Mouse (Mus musculus) MEL (cell line): ENCODE results near the gene Htr7. TPM values are rescaled to one million over a fixed set of nuclear protein-coding genes. Genes with fewer than 3 reads are reported as not detected.

Experiments
- DNase-seq: peaks from one replicate; pipeline ENCODE4 v3.0.0; 2011; ENCODE audit warnings: low read depth, low spot score
- H3K27ac ChIP-seq: 2 replicates; pipeline ENCODE4 v1.5.1; 2012; ENCODE audit warnings: low read depth, mild to moderate bottlenecking, control low read depth, low read length, moderate library complexity; ENCODE audit not compliant: control insufficient read depth
- H3K27me3 ChIP-seq, 2 experiments: fragments of 150-350 bp in 1 of 2; sonication (generic) in 1 of 2; 2 replicates each; pipeline ENCODE4 v1.6.1; 2012; ENCODE audit warnings: low read length in 2 of 2, mild to moderate bottlenecking in 2 of 2, improper control_type of control experiment in 1 of 2, moderate library complexity in 1 of 2; ENCODE audit not compliant: insufficient read depth in 2 of 2, control insufficient read depth in 1 of 2
- H3K36me3 ChIP-seq, 2 experiments: 2 replicates each; pipeline ENCODE4 v1.6.1; 2012 to 2014; ENCODE audit warnings: low read length in 2 of 2, improper control_type of control experiment in 1 of 2, inconsistent platforms in 1 of 2, mild to moderate bottlenecking in 1 of 2; ENCODE audit not compliant: insufficient read depth in 2 of 2, control insufficient read depth in 1 of 2
- H3K4me1 ChIP-seq, 2 experiments: fragments of 150-350 bp in 1 of 2; sonication (generic) in 1 of 2; 2 replicates each; pipeline ENCODE4 v1.6.1; 2012; ENCODE audit warnings: low read length in 2 of 2, improper control_type of control experiment in 1 of 2, mild to moderate bottlenecking in 1 of 2; ENCODE audit not compliant: insufficient read depth in 2 of 2, control insufficient read depth in 1 of 2
- H3K4me3 ChIP-seq, 2 experiments: fragments of 150-350 bp in 1 of 2; sonication (generic) in 1 of 2; 2 replicates each; pipeline ENCODE4 v1.5.1; 2012; ENCODE audit warnings: low read depth in 2 of 2, low read length in 2 of 2, mild to moderate bottlenecking in 2 of 2, moderate library complexity in 2 of 2, control low read depth in 1 of 2, improper control_type of control experiment in 1 of 2; ENCODE audit not compliant: control insufficient read depth in 1 of 2, insufficient read depth in 1 of 2
- H3K79me2 ChIP-seq: 2 replicates; pipeline ENCODE4 v1.6.1; 2012; ENCODE audit warnings: mild to moderate bottlenecking, low read length, moderate library complexity; ENCODE audit not compliant: control insufficient read depth, poor library complexity, insufficient read depth
- H3K9ac ChIP-seq: 2 replicates; pipeline ENCODE4 v1.6.1; 2012; ENCODE audit warnings: low read depth, mild to moderate bottlenecking, control low read depth, low read length, moderate library complexity; ENCODE audit not compliant: control insufficient read depth, poor library complexity, severe bottlenecking
- H3K9me3 ChIP-seq: fragments of 150-350 bp; sonication (generic); replicated peaks from 2 replicates; pipeline ENCODE4 v1.6.1; 2012; ENCODE audit warnings: mild to moderate bottlenecking, low read length, improper control_type of control experiment, moderate library complexity; ENCODE audit not compliant: insufficient read depth
- BHLHE40 ChIP-seq: IDR thresholded peaks from 2 replicates; pipeline ENCODE4 v1.6.1; 2012; ENCODE audit warnings: low read depth, mild to moderate bottlenecking, inconsistent platforms, low read length, improper control_type of control experiment, borderline replicate concordance
- CTCF ChIP-seq, 3 experiments: IDR thresholded peaks in 2 of 3; conservative IDR thresholded peaks in 1 of 3; 2 replicates each; pipeline ENCODE4 v1.5.1; 2011 to 2012; ENCODE audit warnings: low read length in 3 of 3, low read depth in 2 of 3, mild to moderate bottlenecking in 2 of 3, improper control_type of control experiment in 1 of 3, inconsistent platforms in 1 of 3, mixed read lengths in 1 of 3, moderate library complexity in 1 of 3; ENCODE audit not compliant: control insufficient read depth in 1 of 3, insufficient read depth in 1 of 3, poor library complexity in 1 of 3, severe bottlenecking in 1 of 3
- E2F4 ChIP-seq: IDR thresholded peaks from 2 replicates; pipeline ENCODE4 v1.6.1; 2011; ENCODE audit warnings: low read depth, low read length, improper control_type of control experiment, borderline replicate concordance
- ELF1 ChIP-seq: IDR thresholded peaks from 2 replicates; pipeline ENCODE4 v1.6.1; 2014; ENCODE audit warnings: low read depth, mild to moderate bottlenecking, inconsistent platforms, low read length, improper control_type of control experiment, moderate library complexity
- EP300 ChIP-seq, 2 experiments: IDR thresholded peaks; 2 replicates each; pipeline ENCODE4 v1.6.1; 2011; ENCODE audit warnings: improper control_type of control experiment in 2 of 2, low read length in 2 of 2, low read depth in 1 of 2, mild to moderate bottlenecking in 1 of 2
- GATA1 ChIP-seq: IDR thresholded peaks from 2 replicates; pipeline ENCODE4 v1.6.1; 2011; ENCODE audit warnings: low read depth, low read length, improper control_type of control experiment
- JUND ChIP-seq: IDR thresholded peaks from 2 replicates; pipeline ENCODE4 v1.6.1; 2011; ENCODE audit warnings: low read depth, mild to moderate bottlenecking, improper control_type of control experiment, low read length
- MAX ChIP-seq: IDR thresholded peaks from 2 replicates; pipeline ENCODE4 v1.6.1; 2011; ENCODE audit warnings: low read length, improper control_type of control experiment
- MAZ ChIP-seq: IDR thresholded peaks from 2 replicates; pipeline ENCODE4 v1.6.1; 2012; ENCODE audit warnings: low read depth, mild to moderate bottlenecking, inconsistent platforms, low read length, improper control_type of control experiment
- MEF2A ChIP-seq: IDR thresholded peaks from 2 replicates; pipeline ENCODE4 v1.6.1; 2014; ENCODE audit warnings: low read depth, mild to moderate bottlenecking, inconsistent platforms, low read length, improper control_type of control experiment; ENCODE audit not compliant: poor library complexity, insufficient replicate concordance, severe bottlenecking; ENCODE audit errors: extremely low read depth
- MXI1 ChIP-seq: IDR thresholded peaks from 2 replicates; pipeline ENCODE4 v1.6.1; 2011; ENCODE audit warnings: mild to moderate bottlenecking, low read depth, low read length, improper control_type of control experiment
- NELFE ChIP-seq: IDR thresholded peaks from 2 replicates; pipeline ENCODE4 v1.6.1; 2011; ENCODE audit warnings: low read depth, low read length, improper control_type of control experiment
- NRF1 ChIP-seq: IDR thresholded peaks from 2 replicates; pipeline ENCODE4 v1.6.1; 2014; ENCODE audit warnings: low read depth, mild to moderate bottlenecking, inconsistent platforms, low read length, improper control_type of control experiment, moderate library complexity; ENCODE audit not compliant: poor library complexity, insufficient read depth, severe bottlenecking
- POLR2A ChIP-seq, 2 experiments: IDR thresholded peaks; 2 replicates each; pipeline ENCODE4 v1.6.1; 2011 to 2012; ENCODE audit warnings: low read length in 2 of 2, mild to moderate bottlenecking in 2 of 2, control low read depth in 1 of 2, improper control_type of control experiment in 1 of 2, low read depth in 1 of 2, moderate library complexity in 1 of 2; ENCODE audit not compliant: control insufficient read depth in 1 of 2, insufficient read depth in 1 of 2, poor library complexity in 1 of 2
- POLR2AphosphoS2 ChIP-seq: IDR thresholded peaks from 2 replicates; pipeline ENCODE4 v1.6.1; 2011; ENCODE audit warnings: low read length, improper control_type of control experiment
- POLR2AphosphoS5 ChIP-seq: IDR thresholded peaks from 2 replicates; pipeline ENCODE4 v1.6.1; 2012; ENCODE audit warnings: low read depth, borderline replicate concordance, mild to moderate bottlenecking, inconsistent platforms, low read length, moderate library complexity, mixed read lengths
- RAD21 ChIP-seq: IDR thresholded peaks from 2 replicates; pipeline ENCODE4 v1.6.1; 2011; ENCODE audit warnings: mild to moderate bottlenecking, low read depth, low read length, improper control_type of control experiment
- SIN3A ChIP-seq: IDR thresholded peaks from 2 replicates; pipeline ENCODE4 v1.6.1; 2012; ENCODE audit warnings: low read length, improper control_type of control experiment, inconsistent platforms
- SMC3 ChIP-seq: IDR thresholded peaks from 2 replicates; pipeline ENCODE4 v1.6.1; 2011; ENCODE audit warnings: low read depth, low read length, improper control_type of control experiment
- UBTF ChIP-seq: IDR thresholded peaks from 2 replicates; pipeline ENCODE4 v1.6.1; 2012; ENCODE audit warnings: low read depth, mild to moderate bottlenecking, inconsistent platforms, low read length, improper control_type of control experiment, moderate library complexity, borderline replicate concordance; ENCODE audit not compliant: insufficient read depth
- USF2 ChIP-seq, 2 experiments: IDR thresholded peaks; 2 replicates each; pipeline ENCODE4 v1.6.1; 2011 to 2012; ENCODE audit warnings: improper control_type of control experiment in 2 of 2, low read length in 2 of 2, borderline replicate concordance in 1 of 2, inconsistent platforms in 1 of 2, low read depth in 1 of 2, mild to moderate bottlenecking in 1 of 2; ENCODE audit not compliant: insufficient read depth in 1 of 2
- ZC3H11A ChIP-seq: IDR thresholded peaks from 2 replicates; pipeline ENCODE4 v1.6.1; 2012; ENCODE audit warnings: low read depth, mild to moderate bottlenecking, inconsistent platforms, low read length, improper control_type of control experiment
- ZNF384 ChIP-seq: IDR thresholded peaks from 2 replicates; pipeline ENCODE4 v1.6.1; 2012; ENCODE audit warnings: low read depth, mild to moderate bottlenecking, inconsistent platforms, low read length, improper control_type of control experiment
- polyA plus RNA-seq, 2 experiments: library from polyadenylated mRNA; stranded (reverse) in 1 of 2; unstranded in 1 of 2; fragments of >175 nt in 1 of 2; fragments of >200 nt in 1 of 2; gene quantifications; 2 replicates each; pipeline versions ENCODE4 v1.2.1 to v1.2.4; 2012; ENCODE audit warnings: low replicate concordance in 2 of 2, low read depth in 1 of 2; ENCODE audit not compliant: insufficient read length in 2 of 2, insufficient read depth in 1 of 2, missing spikeins in 1 of 2
- total RNA-seq: library from RNA; depleted of rRNA; stranded (reverse); fragments of 300-350 nt; gene quantifications from 2 replicates; pipeline ENCODE4 v1.2.3, GENCODE M21; 2012

Htr7 gene
- total and polyA plus RNA-seq, 3 experiments = not detected

- no peak overlapping the region for H3K9ac ChIP-seq
- DNase-seq = peak; percentile 19
- no peak overlapping the region for H3K4me3 ChIP-seq
- no peak for TF ChIP-seq POLR2AphosphoS5
- TF ChIP-seq MAZ = no peak
- peak; percentile 45 for TF ChIP-seq RAD21
- TF ChIP-seq POLR2AphosphoS2 = no peak
- TF ChIP-seq NELFE = no peak
- TF ChIP-seq ZC3H11A = 0 out of 2 replicates have a peak, but pooled peaks have one; percentile 14
- peak; percentile 59 for TF ChIP-seq SMC3
- peak; percentile 19 to 51 (median 37); a peak in 4 of 6 replicates for TF ChIP-seq CTCF (IDR thresholded peaks at IDR 0.05 in 2 of 3, conservative IDR thresholded peaks at IDR 0.05 in 1 of 3; ENCODE audit: control insufficient read depth in 1 of 3, insufficient read depth in 1 of 3, low read depth in 2 of 3, low read length in 3 of 3, poor library complexity in 1 of 3, severe bottlenecking in 1 of 3)
- no peak for TF ChIP-seq BHLHE40
- TF ChIP-seq EP300 (IDR thresholded peaks at IDR 0.05; ENCODE audit: low read depth in 1 of 2, low read length in 2 of 2) = no peak
- TF ChIP-seq, all 39 proteins: peak for 4
- no peaks in the 10 kb centered on the region for H3K79me2 ChIP-seq
- no peaks in the 10 kb centered on the region for H3K4me1 ChIP-seq
- no peaks in the 10 kb centered on the region for H3K9me3 ChIP-seq
- H3K27me3 ChIP-seq = no peaks in the 10 kb centered on the region
- H3K27ac ChIP-seq = no peak overlapping the region
- peaks cover 0 to 6% of the 10 kb centered on the region in 2 experiments; a peak in 2 of 4 replicates for H3K36me3 ChIP-seq
Measured at GRCm38 (mm10) chr19:36001512-36001911, 55.8 kb downstream of the Htr7 start.

DNA sequence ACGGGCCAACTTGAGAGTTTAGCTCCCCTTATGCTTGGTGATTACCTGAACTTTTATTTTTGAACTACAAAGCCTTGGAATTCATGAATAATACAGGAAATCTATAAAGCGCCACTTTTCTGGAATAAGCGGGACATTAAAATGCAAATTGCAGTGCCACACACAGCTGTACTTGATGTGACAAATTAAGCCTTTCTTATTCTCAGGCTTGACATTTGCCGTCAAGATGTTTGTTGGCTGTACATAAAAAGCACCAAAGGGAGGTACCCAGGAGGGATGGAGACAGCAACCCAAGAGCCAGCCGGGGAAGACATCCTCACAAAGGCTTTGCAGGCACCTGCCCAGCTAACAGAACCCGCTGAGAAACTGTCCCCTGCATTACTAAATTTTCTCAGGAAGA is 56.4 kb downstream of the Htr7 start:
- no peak for DNase-seq
- no peaks in the 10 kb centered on the region for H3K79me2 ChIP-seq
- H3K4me3 ChIP-seq = no peak overlapping the region
- H3K9ac ChIP-seq = no peak overlapping the region
- H3K27ac ChIP-seq = no peak overlapping the region
- no peaks in the 10 kb centered on the region for H3K9me3 ChIP-seq
- H3K4me1 ChIP-seq = no peaks in the 10 kb centered on the region
- peaks cover 0 to 3% of the 10 kb centered on the region in 2 experiments; a peak in 2 of 4 replicates for H3K36me3 ChIP-seq
- H3K27me3 ChIP-seq = no peaks in the 10 kb centered on the region
- no peak for TF ChIP-seq SIN3A
- TF ChIP-seq USF2 (IDR thresholded peaks at IDR 0.05; ENCODE audit: borderline replicate concordance in 1 of 2, insufficient read depth in 1 of 2, low read depth in 1 of 2, low read length in 2 of 2) = no peak
- TF ChIP-seq NELFE = no peak
- TF ChIP-seq MEF2A = no peak
- TF ChIP-seq ELF1 = no peak
- no peak for TF ChIP-seq UBTF
- no peak for TF ChIP-seq MAX
- TF ChIP-seq JUND = no peak
- TF ChIP-seq POLR2A (IDR thresholded peaks at IDR 0.05; ENCODE audit: control insufficient read depth in 1 of 2, insufficient read depth in 1 of 2, low read depth in 1 of 2, low read length in 2 of 2, poor library complexity in 1 of 2) = no peak
- TF ChIP-seq ZNF384 = no peak
- no peak for TF ChIP-seq E2F4
- TF ChIP-seq GATA1 = no peak
- TF ChIP-seq MXI1 = no peak
- TF ChIP-seq NRF1 = no peak
- TF ChIP-seq, all 39 proteins: peak for 0
